Mouse (Mus musculus): ENCODE results near the gene Lrmda. TPM values are rescaled to one million over a fixed set of nuclear protein-coding genes. Genes with fewer than 3 reads are reported as not detected.

The Lrmda gene
- total RNA-seq, 2 experiments from 2014 or later = 0.48 to 0.76 TPM

- no peak for DNase-seq (ENCODE audit: low spot score in 2 of 2)
- intact Hi-C loops (cut with DNase I) = no loop called here
Observed at GRCm38 (mm10) chr14:22190111-22190510, 170.6 kb downstream of the Lrmda start.

DNA sequence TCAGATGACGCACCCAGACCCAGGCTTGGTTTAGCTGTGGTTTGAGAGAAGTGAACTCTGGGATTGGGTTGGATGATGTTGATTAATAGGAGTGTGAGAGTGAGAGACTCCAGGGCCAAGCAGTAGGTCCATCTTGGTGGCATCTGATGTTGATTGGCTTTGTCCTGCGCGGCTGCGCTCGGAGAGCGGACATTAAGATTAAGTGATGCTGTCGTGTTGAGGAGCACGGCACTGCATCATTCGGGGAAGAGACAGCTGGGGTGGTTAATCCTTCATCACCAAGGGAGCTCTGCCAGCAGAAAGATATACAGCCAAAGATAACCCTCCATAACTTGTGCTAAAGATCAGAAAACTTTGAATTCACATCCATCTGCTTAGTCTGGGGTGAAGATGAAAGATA lies 172.7 kb downstream of the Lrmda start:
- DNase-seq (ENCODE audit: low spot score in 2 of 2) = no peak
- intact Hi-C loops (cut with DNase I) = no loop called here

DNA sequence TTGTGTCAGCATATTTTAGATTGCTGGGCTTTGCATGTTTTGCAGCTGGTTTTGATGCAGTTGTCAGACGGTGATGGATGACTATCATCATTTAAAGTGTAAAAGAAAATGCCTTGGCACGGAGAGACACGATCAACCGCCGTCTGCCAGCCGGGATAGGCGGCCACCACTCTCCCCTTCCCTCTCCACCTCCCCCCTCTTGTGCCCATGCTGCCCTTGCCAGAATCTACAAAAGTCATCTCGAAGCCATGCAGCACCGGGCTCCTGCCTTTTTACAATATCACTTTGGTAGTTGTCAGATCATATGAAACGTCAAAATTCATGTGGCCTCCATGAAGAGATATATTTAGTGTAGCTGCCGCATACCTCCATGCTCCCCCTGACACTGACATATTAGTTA lies 178.5 kb downstream of the Lrmda start:
- intact Hi-C loops (cut with DNase I) = no loop called here

DNA sequence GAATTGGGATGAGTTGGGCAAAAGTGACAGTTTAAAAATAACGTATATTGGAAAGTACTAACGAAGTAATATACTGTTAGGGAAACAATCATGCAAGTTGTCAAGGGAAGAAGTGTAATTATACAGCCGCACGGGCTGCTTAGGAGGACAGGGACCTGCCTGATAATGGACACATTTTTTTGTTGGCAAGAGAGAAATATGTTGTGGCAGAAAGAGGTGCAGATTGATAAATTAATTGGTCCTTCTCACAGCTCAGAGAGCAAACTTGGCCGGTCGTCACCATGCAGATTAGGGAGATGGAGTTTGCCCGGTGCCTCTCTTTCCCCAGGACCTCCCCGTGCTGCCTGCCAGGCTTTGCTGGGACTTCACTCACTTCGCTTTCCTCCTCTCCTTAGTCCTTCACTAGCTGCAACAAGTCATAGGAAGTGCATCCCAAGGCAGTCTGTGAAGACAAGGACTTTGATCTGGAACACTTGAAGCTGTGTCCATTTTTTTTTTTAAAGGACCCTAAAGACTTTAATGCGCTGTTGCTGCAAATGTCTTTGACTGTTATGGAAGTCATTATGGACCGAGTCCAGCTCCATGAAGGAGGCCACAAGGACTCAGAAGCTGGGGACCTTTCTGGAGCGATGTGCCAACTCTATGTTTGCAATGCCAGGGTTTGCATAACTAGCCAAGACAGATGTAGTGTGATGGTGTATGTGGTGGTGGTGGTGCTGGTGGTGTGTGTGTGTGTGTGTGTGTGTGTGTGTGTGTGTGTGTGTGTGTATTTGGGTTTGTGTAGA lies 179.3 kb downstream of the Lrmda start:
- intact Hi-C loops (cut with DNase I) = no loop called here
- no peak for DNase-seq (ENCODE audit: low spot score in 2 of 2)

More for the DNA sequence above, 178.5 kb downstream of the Lrmda start:
- no peak for DNase-seq (ENCODE audit: low spot score in 2 of 2)

- intact Hi-C loops (cut with DNase I) = no loop called here
- DNase-seq (ENCODE audit: low spot score in 2 of 2) = no peak
Observed at GRCm38 (mm10) chr14:22201667-22202066, 182.2 kb downstream of the Lrmda start.

GRCm38 (mm10) chr14:22210601-22211000 lies 191.1 kb downstream of the Lrmda start:
- intact Hi-C loops (cut with DNase I) = no loop called here

DNA sequence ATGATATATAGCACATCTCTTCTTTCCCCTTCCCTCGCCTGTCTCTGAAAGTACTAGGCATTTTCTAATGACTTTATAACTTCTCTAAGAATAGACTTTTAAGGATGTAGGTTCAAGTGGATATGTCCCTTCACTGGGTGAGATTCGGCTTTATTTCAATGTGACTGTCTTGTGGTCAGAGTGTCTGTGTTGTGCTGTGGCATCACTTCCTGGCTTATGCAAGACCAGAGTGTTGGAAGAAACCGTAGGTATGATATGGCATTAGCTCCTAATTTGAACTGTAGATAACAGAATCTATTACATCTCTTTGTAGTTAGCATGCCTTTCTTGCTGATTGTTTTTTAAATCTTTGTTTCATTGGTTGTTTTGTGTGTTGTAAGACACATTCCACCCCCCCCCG lies 198.7 kb downstream of the Lrmda start:
- intact Hi-C loops (cut with DNase I) = no loop called here
- no peak for DNase-seq (ENCODE audit: low spot score in 2 of 2)

More at GRCm38 (mm10) chr14:22210601-22211000, 191.1 kb downstream of the Lrmda start:
- no peak for DNase-seq (ENCODE audit: low spot score in 2 of 2)

DNA sequence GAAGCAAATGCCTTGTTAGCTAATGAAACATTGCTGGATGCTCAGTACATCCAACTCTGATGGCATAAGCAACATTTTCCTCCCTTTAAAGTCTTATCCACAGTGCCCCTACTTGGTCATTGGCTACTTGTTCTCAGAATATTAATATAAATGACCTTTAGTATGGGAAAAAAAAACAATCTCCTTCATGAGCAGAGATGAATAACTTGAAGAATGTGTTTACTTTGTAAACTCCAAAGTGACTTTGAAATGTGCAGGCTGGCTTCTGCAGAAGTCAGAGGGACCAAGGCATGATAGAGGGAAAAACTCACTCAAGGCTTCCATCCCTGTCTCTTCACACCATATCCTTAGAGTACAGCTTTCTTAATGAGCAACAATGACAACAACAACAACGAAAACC lies 202.5 kb downstream of the Lrmda start:
- no peak for DNase-seq (ENCODE audit: low spot score in 2 of 2)
- intact Hi-C loops (cut with DNase I) = no loop called here

DNA sequence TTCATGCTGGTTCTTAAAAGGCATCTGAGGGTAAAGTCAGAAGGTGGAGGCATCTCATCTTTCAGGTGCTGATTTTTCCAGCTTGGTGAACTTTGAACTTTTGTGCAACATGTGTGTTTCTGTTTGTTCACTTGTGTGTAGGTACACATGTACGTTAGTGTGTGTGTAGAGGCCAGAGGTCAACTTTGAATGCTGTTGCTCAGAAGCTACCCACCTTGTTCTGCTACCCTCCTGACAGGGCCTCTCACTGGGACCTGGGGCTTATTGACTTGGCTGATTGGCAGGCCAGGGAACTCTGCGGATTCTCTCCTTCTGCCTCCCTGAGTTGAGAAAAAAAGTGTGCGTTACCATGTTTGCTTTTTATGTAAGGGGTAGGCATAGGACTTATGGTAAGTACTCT lies 203.1 kb downstream of the Lrmda start:
- intact Hi-C loops (cut with DNase I) = no loop called here
- DNase-seq (ENCODE audit: low spot score in 2 of 2) = no peak

DNA sequence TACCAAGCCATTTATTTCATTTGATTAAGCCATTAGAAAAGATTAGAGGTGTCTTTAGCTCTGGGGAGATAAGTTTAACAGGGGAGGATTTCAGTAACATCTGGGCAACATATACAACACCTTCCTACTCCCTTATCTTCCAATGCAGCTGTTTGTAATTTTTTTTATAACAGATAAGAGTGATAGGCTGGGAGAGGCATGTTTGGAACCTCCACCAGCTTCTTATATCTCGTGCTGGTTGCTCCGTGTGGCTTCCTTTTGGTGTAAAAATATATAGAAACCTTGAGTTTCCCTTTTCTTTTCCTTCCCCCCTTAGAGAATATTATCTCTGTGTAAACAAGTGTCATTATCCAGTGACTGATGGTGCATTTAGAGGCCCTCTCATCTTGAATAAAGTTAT lies 206.7 kb downstream of the Lrmda start:
- no peak for DNase-seq (ENCODE audit: low spot score in 2 of 2)
- intact Hi-C loops (cut with DNase I) = no loop called here

GRCm38 (mm10) chr14:22228253-22228968 lies 208.9 kb downstream of the Lrmda start:
- intact Hi-C loops (cut with DNase I) = no loop called here
- DNase-seq (ENCODE audit: low spot score in 2 of 2) = no peak

DNA sequence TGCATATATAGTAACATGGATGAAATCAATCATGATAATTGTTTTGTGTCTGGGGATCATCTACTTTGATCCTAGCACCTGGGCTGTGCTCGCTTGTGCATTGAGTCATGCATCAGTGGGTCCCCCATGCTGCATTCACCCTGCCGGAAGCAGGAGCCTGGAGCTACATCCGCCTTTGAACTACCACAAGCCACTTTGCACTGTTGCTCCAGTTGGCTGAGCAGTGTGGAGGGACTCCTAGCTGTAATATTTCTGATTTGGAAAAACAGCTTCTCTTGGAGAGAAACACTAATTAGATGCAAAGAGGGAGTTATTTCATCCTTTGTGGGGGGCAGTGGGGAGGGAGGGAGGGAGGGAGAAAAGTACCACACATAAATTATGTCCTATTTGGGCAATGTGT lies 220.8 kb downstream of the Lrmda start:
- intact Hi-C loops (cut with DNase I) = no loop called here
- no peak for DNase-seq (ENCODE audit: low spot score in 2 of 2)

GRCm38 (mm10) chr14:22255458-22255857 lies 235.9 kb downstream of the Lrmda start:
- intact Hi-C loops (cut with DNase I) = no loop called here
- no peak for DNase-seq (ENCODE audit: low spot score in 2 of 2)

- intact Hi-C loops (cut with DNase I) = no loop called here
Observed at GRCm38 (mm10) chr14:22256274-22256673, 236.8 kb downstream of the Lrmda start.

GRCm38 (mm10) chr14:22259376-22260032 lies 240.0 kb downstream of the Lrmda start:
- DNase-seq (ENCODE audit: low spot score in 2 of 2) = no peak
- intact Hi-C loops (cut with DNase I) = no loop called here

More at GRCm38 (mm10) chr14:22256274-22256673, 236.8 kb downstream of the Lrmda start:
- DNase-seq (ENCODE audit: low spot score in 2 of 2) = no peak

DNA sequence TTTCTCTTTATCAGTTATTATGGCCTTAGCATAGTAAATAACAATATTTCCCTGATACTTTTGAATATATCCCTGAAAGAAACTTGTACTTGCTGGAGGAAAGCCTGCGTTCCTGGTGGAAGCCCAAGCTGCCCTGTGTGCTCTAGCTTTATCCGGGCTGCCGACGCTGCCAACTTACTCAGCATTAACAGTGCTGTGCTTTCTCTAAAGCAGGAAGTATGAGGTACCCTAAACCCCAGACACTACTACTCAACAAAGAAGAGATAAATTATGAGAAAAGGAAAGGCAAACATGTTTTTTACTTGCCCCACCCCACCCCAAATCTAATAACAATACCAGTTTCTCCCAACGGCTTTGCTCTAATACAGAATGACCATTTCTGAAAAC lies 240.5 kb downstream of the Lrmda start:
- DNase-seq (ENCODE audit: low spot score in 2 of 2) = no peak
- intact Hi-C loops (cut with DNase I) = no loop called here

GRCm38 (mm10) chr14:22265229-22265905 lies 245.9 kb downstream of the Lrmda start:
- no peak for DNase-seq (ENCODE audit: low spot score in 2 of 2)
- intact Hi-C loops (cut with DNase I) = no loop called here

DNA sequence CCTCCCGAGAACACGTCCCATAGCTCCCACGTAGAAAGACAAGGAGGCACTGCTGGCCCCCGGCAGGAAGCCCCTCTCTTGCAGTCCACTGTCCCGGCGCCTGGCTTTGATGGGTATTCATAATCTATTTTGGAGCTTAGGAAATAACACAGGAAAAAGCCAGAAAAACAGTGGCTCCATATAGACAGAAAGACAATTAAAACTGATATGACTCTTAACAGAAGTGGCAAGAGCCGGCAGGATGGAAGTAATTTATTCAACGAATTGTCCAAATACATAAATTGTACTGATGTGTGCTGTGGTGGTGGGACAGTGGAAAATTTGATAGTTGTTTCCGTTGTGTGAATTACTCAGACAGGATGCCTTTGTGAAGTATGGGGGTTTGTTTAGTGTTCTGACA lies 250.3 kb downstream of the Lrmda start:
- DNase-seq (ENCODE audit: low spot score in 2 of 2) = no peak
- intact Hi-C loops (cut with DNase I) = no loop called here

DNA sequence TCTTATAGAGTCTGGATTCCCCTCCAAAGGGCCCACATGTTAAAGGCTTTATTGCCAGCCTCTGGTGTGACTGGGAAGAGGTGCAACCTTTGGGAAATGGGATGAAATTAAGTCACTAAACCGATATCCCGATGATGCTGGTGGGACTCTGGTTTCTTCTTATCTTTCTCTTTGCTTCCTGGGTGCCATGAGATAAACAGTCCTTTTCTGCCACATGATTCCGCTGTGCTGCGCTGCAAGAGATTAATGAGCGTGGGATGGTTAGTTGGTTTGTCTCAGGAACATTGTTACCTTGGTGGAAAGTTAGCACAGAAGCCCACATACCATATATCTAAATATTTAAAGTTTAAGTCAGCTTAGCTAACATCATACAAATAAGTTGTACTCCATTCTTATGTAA lies 258.5 kb downstream of the Lrmda start:
- intact Hi-C loops (cut with DNase I) = no loop called here
- DNase-seq (ENCODE audit: low spot score in 2 of 2) = no peak

DNA sequence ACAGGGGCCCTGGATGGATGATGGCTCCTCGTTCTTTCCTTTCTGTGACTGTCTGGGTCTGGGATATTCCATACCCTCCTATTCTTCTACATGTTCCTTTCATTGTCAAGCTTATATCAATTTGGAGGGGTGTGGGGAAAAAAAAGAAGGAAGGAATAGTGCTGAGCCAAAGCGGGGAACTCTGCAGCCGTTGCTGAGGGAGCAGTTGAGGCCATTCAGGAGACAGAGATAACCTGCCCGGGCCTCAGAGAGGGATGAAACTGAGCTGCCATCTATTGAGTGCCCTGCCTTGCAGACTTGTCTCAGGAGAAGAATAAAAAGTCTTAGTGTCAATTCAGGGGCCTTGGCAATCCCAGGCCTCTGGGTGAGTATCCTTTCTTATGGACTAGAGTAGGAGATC lies 260.1 kb downstream of the Lrmda start:
- no peak for DNase-seq (ENCODE audit: low spot score in 2 of 2)
- intact Hi-C loops (cut with DNase I) = no loop called here
